Mouse (Mus musculus) heart, adult 2 months (tissue): ENCODE measurements around the gene Lrch3.

Experiments used
- CTCF ChIP-seq: fragments of 200-600 bp; IDR thresholded peaks from 2 replicates; pipeline ENCODE4 v1.8.1; 2022; ENCODE audit warnings: antibody characterized with exemption, mild to moderate bottlenecking, moderate library complexity
- EP300 ChIP-seq: fragments of 200-500 bp; IDR thresholded peaks from 2 replicates; pipeline ENCODE4 v1.6.1; 2011; ENCODE audit warnings: low read depth, low read length, control low read depth; ENCODE audit not compliant: insufficient read depth
- POLR2A ChIP-seq: fragments of 200-500 bp; IDR thresholded peaks from 2 replicates; pipeline ENCODE4 v1.6.1; 2011; ENCODE audit warnings: mild to moderate bottlenecking, low read depth, low read length, control low read depth; ENCODE audit not compliant: insufficient read depth

DNA sequence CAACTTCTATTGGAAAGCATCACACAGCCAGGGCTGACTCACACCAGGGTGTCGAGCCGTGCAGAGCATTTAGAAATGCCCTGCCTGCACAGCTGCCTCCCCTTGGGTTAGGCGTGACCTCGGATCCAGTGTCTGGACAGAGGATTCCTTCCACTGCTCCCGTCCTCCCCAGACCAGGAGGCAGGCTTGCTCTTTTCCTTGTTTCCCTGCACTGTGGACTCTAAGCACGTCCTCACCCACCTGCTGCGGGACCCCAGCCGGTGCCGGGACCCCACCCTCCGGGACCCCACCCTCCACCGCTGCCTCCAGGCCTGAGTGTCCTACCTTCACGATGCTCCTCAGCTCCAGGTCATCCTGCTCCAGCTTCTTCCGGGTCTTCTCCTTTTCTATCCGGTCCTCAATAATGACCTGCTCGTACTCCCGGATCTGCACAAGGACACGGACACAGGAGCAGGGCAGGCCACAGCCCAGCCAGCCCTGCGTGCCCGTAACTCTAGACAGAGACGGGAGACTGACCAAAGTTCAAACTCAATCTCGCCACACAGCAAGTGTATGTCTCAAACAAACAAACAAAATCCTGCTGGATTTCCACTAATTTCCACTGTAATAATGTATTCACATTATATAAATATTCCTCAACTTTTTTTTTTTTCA is 105.3 kb downstream of the Lrch3 start:
- TF ChIP-seq CTCF (no peak), EP300 (no peak), POLR2A (no peak)
